Mouse (Mus musculus) CH12.LX (cell line): Measurements from ENCODE around the gene Bbs1. TPM values are rescaled to one million over a fixed set of nuclear protein-coding genes. Genes with fewer than 3 reads are reported as not detected.

Experiments used
- DNase-seq: peaks from one replicate; pipeline ENCODE4 v3.0.0-alpha.2; 2013; ENCODE audit errors: extremely low read depth
- H3K27ac ChIP-seq: 2 replicates; pipeline ENCODE4 v1.5.1; 2012; ENCODE audit warnings: low read depth, mild to moderate bottlenecking, control low read depth, moderate library complexity; ENCODE audit not compliant: insufficient read depth
- H3K27me3 ChIP-seq: replicated peaks from 2 replicates; pipeline ENCODE3; 2012; ENCODE audit warnings: inconsistent platforms
- H3K36me3 ChIP-seq, 2 experiments: replicated peaks in 1 of 2; 2 replicates each; pipeline versions ENCODE3 to v1.6.1; 2012; ENCODE audit warnings: inconsistent platforms in 1 of 2, low read length in 1 of 2, mild to moderate bottlenecking in 1 of 2, mixed read lengths in 1 of 2, moderate library complexity in 1 of 2; ENCODE audit not compliant: control insufficient read depth in 1 of 2, insufficient read depth in 1 of 2
- H3K4me1 ChIP-seq, 2 experiments: 2 replicates each; pipeline ENCODE4 v1.6.1; 2012; ENCODE audit warnings: inconsistent platforms in 1 of 2, moderate library complexity in 1 of 2; ENCODE audit not compliant: insufficient read depth in 2 of 2, control insufficient read depth in 1 of 2
- H3K4me2 ChIP-seq: 2 replicates; pipeline ENCODE4 v1.6.1; 2012; ENCODE audit warnings: low read depth, mild to moderate bottlenecking, control low read depth; ENCODE audit not compliant: poor library complexity, insufficient read depth, severe bottlenecking
- H3K4me3 ChIP-seq, 3 experiments: fragments of 150-350 bp in 1 of 3; sonication (generic) in 1 of 3; replicated peaks in 1 of 3; 2 replicates each; pipeline versions ENCODE3 to v1.5.1; 2011 to 2012; ENCODE audit warnings: low read depth in 2 of 3, low read length in 2 of 3, mild to moderate bottlenecking in 2 of 3, moderate library complexity in 2 of 3, control low read depth in 1 of 3, improper control_type of control experiment in 1 of 3, inconsistent platforms in 1 of 3, mixed read lengths in 1 of 3; ENCODE audit not compliant: poor library complexity in 1 of 3
- H3K79me2 ChIP-seq: replicated peaks from 2 replicates; pipeline ENCODE4 v1.6.1; 2012; ENCODE audit warnings: mild to moderate bottlenecking, moderate library complexity; ENCODE audit not compliant: control insufficient read depth, poor library complexity, insufficient read depth, severe bottlenecking; ENCODE audit errors: extremely low read depth
- H3K9ac ChIP-seq: 2 replicates; pipeline ENCODE4 v1.6.1; 2012; ENCODE audit warnings: low read depth, mild to moderate bottlenecking, control low read depth, moderate library complexity; ENCODE audit not compliant: insufficient read depth
- H3K9me3 ChIP-seq: replicated peaks from 2 replicates; pipeline ENCODE3; 2012; ENCODE audit warnings: low read length, inconsistent platforms, mixed read lengths
- BHLHE40 ChIP-seq: IDR thresholded peaks from 2 replicates; pipeline ENCODE4 v1.6.1; 2011; ENCODE audit warnings: mild to moderate bottlenecking, low read depth, low read length, improper control_type of control experiment
- CHD1 ChIP-seq: IDR thresholded peaks from 2 replicates; pipeline ENCODE4 v1.6.1; 2012; ENCODE audit warnings: low read depth, low read length, improper control_type of control experiment, inconsistent platforms
- E2F4 ChIP-seq: IDR thresholded peaks from 2 replicates; pipeline ENCODE4 v1.6.1; 2011; ENCODE audit warnings: low read depth, low read length, improper control_type of control experiment; ENCODE audit not compliant: insufficient replicate concordance
- ELF1 ChIP-seq: IDR thresholded peaks from 2 replicates; pipeline ENCODE4 v1.6.1; 2014; ENCODE audit warnings: low read depth, mild to moderate bottlenecking, inconsistent platforms, low read length, improper control_type of control experiment
- EP300 ChIP-seq: IDR thresholded peaks from 2 replicates; pipeline ENCODE4 v1.6.1; 2011; ENCODE audit warnings: low read length, improper control_type of control experiment
- ETS1 ChIP-seq: conservative IDR thresholded peaks from 2 replicates; pipeline ENCODE4 v1.6.1; 2012; ENCODE audit warnings: low read depth, mild to moderate bottlenecking, inconsistent platforms, low read length, improper control_type of control experiment, moderate library complexity
- GABPA ChIP-seq: IDR thresholded peaks from 2 replicates; pipeline ENCODE4 v1.6.1; 2012; ENCODE audit warnings: low read depth, low read length, improper control_type of control experiment, inconsistent platforms; ENCODE audit not compliant: insufficient replicate concordance
- JUN ChIP-seq: IDR thresholded peaks from 2 replicates; pipeline ENCODE4 v1.6.1; 2011; ENCODE audit warnings: low read depth, mild to moderate bottlenecking, low read length, improper control_type of control experiment, moderate library complexity; ENCODE audit not compliant: insufficient read depth
- JUND ChIP-seq: conservative IDR thresholded peaks from 2 replicates; pipeline ENCODE4 v1.6.1; 2011; ENCODE audit warnings: low read depth, low read length, improper control_type of control experiment
- MAFK ChIP-seq: IDR thresholded peaks from 2 replicates; pipeline ENCODE4 v1.6.1; 2011; ENCODE audit warnings: low read length, improper control_type of control experiment; ENCODE audit not compliant: insufficient replicate concordance
- MXI1 ChIP-seq: IDR thresholded peaks from 2 replicates; pipeline ENCODE4 v1.6.1; 2011; ENCODE audit warnings: mild to moderate bottlenecking, low read depth, low read length, improper control_type of control experiment
- MYC ChIP-seq: IDR thresholded peaks from 2 replicates; pipeline ENCODE4 v1.6.1; 2011; ENCODE audit warnings: low read depth, mild to moderate bottlenecking, improper control_type of control experiment, low read length
- NRF1 ChIP-seq: IDR thresholded peaks from 2 replicates; pipeline ENCODE4 v1.6.1; 2014; ENCODE audit warnings: low read depth, mild to moderate bottlenecking, inconsistent platforms, low read length, improper control_type of control experiment, moderate library complexity
- PAX5 ChIP-seq: IDR thresholded peaks from 2 replicates; pipeline ENCODE4 v1.6.1; 2012; ENCODE audit warnings: low read length, inconsistent platforms, mixed read lengths
- POLR2A ChIP-seq: IDR thresholded peaks from 2 replicates; pipeline ENCODE4 v1.6.1; 2011; ENCODE audit warnings: low read depth, mild to moderate bottlenecking, improper control_type of control experiment, low read length
- POLR2AphosphoS2 ChIP-seq: IDR thresholded peaks from 2 replicates; pipeline ENCODE4 v1.6.1; 2011; ENCODE audit warnings: low read depth, low read length, improper control_type of control experiment
- RAD21 ChIP-seq: IDR thresholded peaks from 2 replicates; pipeline ENCODE4 v1.6.1; 2011; ENCODE audit warnings: low read depth, mild to moderate bottlenecking, low read length, improper control_type of control experiment, moderate library complexity
- RCOR1 ChIP-seq: conservative IDR thresholded peaks from 2 replicates; pipeline ENCODE4 v1.6.1; 2012; ENCODE audit warnings: low read depth, mild to moderate bottlenecking, inconsistent platforms, low read length, improper control_type of control experiment
- SMC3 ChIP-seq: IDR thresholded peaks from 2 replicates; pipeline ENCODE4 v1.6.1; 2011; ENCODE audit warnings: low read depth, low read length, improper control_type of control experiment
- UBTF ChIP-seq: IDR thresholded peaks from 2 replicates; pipeline ENCODE4 v1.6.1; 2012; ENCODE audit warnings: low read depth, mild to moderate bottlenecking, inconsistent platforms, low read length, improper control_type of control experiment, moderate library complexity
- dilution Hi-C: fragments of 300-500 bp; cut with MboI; formaldehyde crosslinking; loops from 2 replicates; pipeline ENCODE4 v1.14.3; 2020; ENCODE audit warnings: low sequenced_read_pairs; ENCODE audit not compliant: extremely low pct_unique_long_range_greater_than_20kb, extremely low pct_ligation_motif_present
- in situ Hi-C: fragments of 300-500 bp; cut with MboI; formaldehyde crosslinking; loops from 3 replicates; pipeline ENCODE4 v1.14.3; 2019; ENCODE audit warnings: low sequenced_read_pairs, low pct_ligation_motif_present, low pct_unique_long_range_greater_than_20kb, mixed read lengths
- polyA plus RNA-seq: library from polyadenylated mRNA; unstranded; fragments of >175 nt; gene quantifications from 2 replicates; pipeline ENCODE4 v1.2.1, GENCODE M21; 2012; ENCODE audit warnings: low read depth; ENCODE audit not compliant: insufficient read length
- total RNA-seq, 2 experiments: library from RNA; depleted of rRNA; stranded (reverse); fragments of 300-350 nt in 1 of 2; fragments of >200 nt in 1 of 2; gene quantifications; 2 replicates each; pipeline ENCODE4 v1.2.3; 2012 to 2014

Gene Bbs1
- total and polyA plus RNA-seq, 3 experiments = 2.7 to 3.1 (median 2.8) TPM

DNA sequence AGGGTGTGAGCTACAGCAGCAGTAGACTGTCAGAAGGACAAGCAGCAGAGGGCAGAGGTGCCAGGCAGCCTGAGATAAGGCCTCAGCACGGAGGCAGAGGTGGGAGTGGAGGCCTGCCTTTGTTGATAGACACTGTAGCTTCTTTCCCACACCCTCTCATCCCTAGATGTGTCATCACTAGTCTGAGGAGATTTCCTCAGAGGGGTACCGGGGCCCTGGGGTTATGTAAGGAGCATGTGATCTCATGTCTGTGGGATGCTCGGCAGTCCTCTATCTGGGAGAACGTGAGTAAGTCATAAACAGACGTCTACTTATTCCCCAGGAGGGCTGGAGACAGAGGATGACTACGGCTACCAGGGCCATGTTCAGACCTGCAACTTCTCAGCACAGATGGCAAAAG lies 47.3 kb downstream of the Bbs1 start:
- dilution Hi-C loops = no loop called here
- H3K27ac ChIP-seq = no peak overlapping the region

DNA sequence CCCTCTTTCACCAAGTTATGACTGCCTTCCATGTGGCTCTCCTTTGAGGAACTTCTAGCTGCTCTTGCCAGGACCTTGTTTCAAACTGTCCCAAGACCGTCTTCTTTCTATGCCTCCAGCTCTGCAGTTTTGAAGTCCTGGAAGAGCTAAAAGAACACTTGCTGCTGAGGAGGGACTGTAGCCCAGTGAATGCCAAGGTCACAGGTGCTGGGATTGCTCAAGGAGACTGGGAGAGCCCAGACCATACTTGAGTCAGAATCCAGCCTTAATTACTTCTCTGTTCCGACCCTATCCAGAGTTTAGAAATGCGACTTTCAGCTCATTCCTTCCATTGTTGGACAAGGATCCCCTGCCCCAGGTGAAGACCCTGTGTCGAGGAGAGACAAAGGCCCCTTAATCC lies 50.5 kb downstream of the Bbs1 start:
- dilution Hi-C loops (no loop called here), in situ Hi-C loops (loop anchor here (25.0 kb wide), 2 partner anchors 219 to 369 kb away; partner anchors contain the start of genes 2010003K11Rik, Rce1 and Syt12)
- TF ChIP-seq JUN (no peak), POLR2AphosphoS2 (no peak), MXI1 (no peak), RCOR1 (no peak)
- no peak for DNase-seq
- no peak overlapping the region for H3K4me2 ChIP-seq
- no peaks in the 10 kb centered on the region for H3K79me2 ChIP-seq
- H3K36me3 ChIP-seq = no peaks in the 10 kb centered on the region
- H3K4me3 ChIP-seq = no peak overlapping the region
- no peak overlapping the region for H3K27ac ChIP-seq
- no peak overlapping the region for H3K9ac ChIP-seq
- H3K9me3 ChIP-seq = no peaks in the 10 kb centered on the region
- H3K27me3 ChIP-seq = peaks cover 56% of the 10 kb centered on the region
- no peaks in the 10 kb centered on the region for H3K4me1 ChIP-seq

More for the DNA sequence above, 47.3 kb downstream of the Bbs1 start:
- no peaks in the 10 kb centered on the region for H3K4me1 ChIP-seq
- no peak overlapping the region for H3K4me2 ChIP-seq
- H3K79me2 ChIP-seq = no peaks in the 10 kb centered on the region
- H3K9me3 ChIP-seq = no peaks in the 10 kb centered on the region
- H3K4me3 ChIP-seq = no peak overlapping the region
- H3K9ac ChIP-seq = no peak overlapping the region
- TF ChIP-seq NRF1 = no peak
- TF ChIP-seq MXI1 = no peak
- TF ChIP-seq ETS1 = no peak
- no peak for TF ChIP-seq BHLHE40
- TF ChIP-seq E2F4 = no peak
- TF ChIP-seq ELF1 = no peak
- TF ChIP-seq GABPA = no peak
- no peak for TF ChIP-seq UBTF
- no peak for TF ChIP-seq EP300
- TF ChIP-seq RAD21 = no peak
- no peak for TF ChIP-seq POLR2A
- TF ChIP-seq JUND = no peak
- TF ChIP-seq PAX5 = no peak
- no peak for TF ChIP-seq MAFK
- no peak for TF ChIP-seq CHD1
- TF ChIP-seq JUN = no peak
- no peak for TF ChIP-seq SMC3
- no peak for TF ChIP-seq MYC
- H3K27me3 ChIP-seq = peaks cover 81% of the 10 kb centered on the region
- no peak for DNase-seq
- in situ Hi-C loops = loop anchor here (25.0 kb wide), 2 partner anchors 222 to 372 kb away; partner anchors contain the start of genes 2010003K11Rik, Rce1 and Syt12
- H3K36me3 ChIP-seq = no peaks in the 10 kb centered on the region
